Mouse (Mus musculus) forebrain, embryonic 13.5 days (tissue): ENCODE measurements around the gene Ros1. TPM values are rescaled to one million over a fixed set of nuclear protein-coding genes. Genes with fewer than 3 reads are reported as not detected.

Experiments used
- ATAC-seq: fragments of 200-750 bp; cut with Nextera tagmentation; 2 replicates; pipeline ENCODE4 v1.8.0; 2017
- H3K27ac ChIP-seq: fragments of 300-500 bp; sonication (generic); 2 replicates; pipeline ENCODE4 v1.5.1; 2015; ENCODE audit warnings: inconsistent platforms, mild to moderate bottlenecking, moderate library complexity
- H3K27me3 ChIP-seq: fragments of 300-500 bp; sonication (generic); 2 replicates; pipeline ENCODE4 v1.6.1; 2015; ENCODE audit warnings: mild to moderate bottlenecking, inconsistent platforms
- H3K36me3 ChIP-seq: fragments of 300-500 bp; sonication (generic); 2 replicates; pipeline ENCODE4 v1.6.1; 2015; ENCODE audit warnings: mild to moderate bottlenecking, inconsistent platforms; ENCODE audit not compliant: poor library complexity, severe bottlenecking
- H3K4me1 ChIP-seq: fragments of 300-500 bp; sonication (generic); 2 replicates; pipeline ENCODE4 v1.6.1; 2015; ENCODE audit warnings: inconsistent platforms
- H3K4me2 ChIP-seq: fragments of 300-500 bp; sonication (generic); 2 replicates; pipeline ENCODE4 v1.6.1; 2015; ENCODE audit warnings: inconsistent platforms, mild to moderate bottlenecking, moderate library complexity
- H3K4me3 ChIP-seq: fragments of 300-500 bp; sonication (generic); 2 replicates; pipeline ENCODE4 v1.5.1; 2015; ENCODE audit warnings: mild to moderate bottlenecking, inconsistent platforms
- H3K9ac ChIP-seq: fragments of 300-500 bp; sonication (generic); 2 replicates; pipeline ENCODE4 v1.6.1; 2015; ENCODE audit warnings: mild to moderate bottlenecking, inconsistent platforms
- H3K9me3 ChIP-seq: fragments of 300-500 bp; sonication (generic); replicated peaks from 2 replicates; pipeline ENCODE4 v1.6.1; 2016; ENCODE audit warnings: inconsistent platforms
- WGBS: fragments of 180-500 bp; shearing (Covaris S2); methylation state at CpG from one replicate; pipeline ENCODE4 v1.1.7; 2015; 5-methylcytosine and 5-hydroxymethylcytosine counted together
- polyA plus RNA-seq: library from polyadenylated mRNA; unstranded; fragments of >200 nt; fragmentation: Nextera tagmentation; extraction: Ambion mirVana; gene quantifications from 2 replicates; pipeline ENCODE4 v1.2.1, GENCODE M21; 2015

The Ros1 gene
- polyA plus RNA-seq, 1 experiment from 2014 or later, result not detected

- H3K4me3 ChIP-seq, result no peak overlapping the region
- H3K9me3 ChIP-seq, result no peaks in the 10 kb centered on the region
- H3K4me2 ChIP-seq, result no peak overlapping the region
- no peak for ATAC-seq
- H3K27me3 ChIP-seq, result peaks cover 88% of the 10 kb centered on the region
- peaks cover 18% of the 10 kb centered on the region for H3K4me1 ChIP-seq
- no peaks in the 10 kb centered on the region for H3K36me3 ChIP-seq
- H3K9ac ChIP-seq, result no peak overlapping the region
- 1% methylated on average over 11 of the region's 11 CpGs for WGBS
- no peak overlapping the region for H3K27ac ChIP-seq
Measured at GRCm38 (mm10) chr10:52028561-52029370, 166.3 kb downstream of the Ros1 start.

- H3K4me2 ChIP-seq, result peak overlapping the region; percentile 88
- no peak overlapping the region for H3K27ac ChIP-seq
- under 1% methylated on average over 63 of the region's 68 CpGs for WGBS
- peak; percentile 68 for ATAC-seq
- no peaks in the 10 kb centered on the region for H3K36me3 ChIP-seq
- H3K9ac ChIP-seq, result peak overlapping the region; percentile 53
- peaks cover 26% of the 10 kb centered on the region for H3K4me1 ChIP-seq
- H3K27me3 ChIP-seq, result peaks cover 98% of the 10 kb centered on the region
- H3K4me3 ChIP-seq, result peak overlapping the region; percentile 49
- no peaks in the 10 kb centered on the region for H3K9me3 ChIP-seq
Measured at GRCm38 (mm10) chr10:52027161-52028035, 167.6 kb downstream of the Ros1 start.

GRCm38 (mm10) chr10:52025821-52026220 is 169.2 kb downstream of the Ros1 start:
- H3K27ac ChIP-seq, result no peak overlapping the region
- WGBS, result 8% methylated on average over 7 of the region's 7 CpGs
- peaks cover 35% of the 10 kb centered on the region for H3K4me1 ChIP-seq
- no peak for ATAC-seq
- no peak overlapping the region for H3K9ac ChIP-seq
- no peaks in the 10 kb centered on the region for H3K36me3 ChIP-seq
- no peak overlapping the region for H3K4me3 ChIP-seq
- no peak overlapping the region for H3K4me2 ChIP-seq
- no peaks in the 10 kb centered on the region for H3K9me3 ChIP-seq
- H3K27me3 ChIP-seq, result peaks cover 97% of the 10 kb centered on the region

GRCm38 (mm10) chr10:52025291-52025690 is 169.8 kb downstream of the Ros1 start:
- WGBS, result 0% methylated on average over 1 of the region's 1 CpGs
- no peak for ATAC-seq

GRCm38 (mm10) chr10:52024053-52024410 is 171.0 kb downstream of the Ros1 start:
- Histone ChIP-seq H3K4me3 (no peak overlapping the region), H3K9ac (no peak overlapping the region), H3K4me1 (peaks cover 29% of the 10 kb centered on the region), H3K36me3 (no peaks in the 10 kb centered on the region), H3K27ac (no peak overlapping the region), H3K9me3 (no peaks in the 10 kb centered on the region), H3K4me2 (no peak overlapping the region), H3K27me3 (peaks cover 95% of the 10 kb centered on the region)
- ATAC-seq, result no peak
- 13% methylated on average over 2 of the region's 2 CpGs for WGBS

More at GRCm38 (mm10) chr10:52025291-52025690, 169.8 kb downstream of the Ros1 start:
- H3K27me3 ChIP-seq, result peaks cover 98% of the 10 kb centered on the region
- H3K4me2 ChIP-seq, result no peak overlapping the region
- H3K4me1 ChIP-seq, result peaks cover 35% of the 10 kb centered on the region
- H3K4me3 ChIP-seq, result no peak overlapping the region
- H3K9ac ChIP-seq, result no peak overlapping the region
- no peaks in the 10 kb centered on the region for H3K36me3 ChIP-seq
- no peak overlapping the region for H3K27ac ChIP-seq
- H3K9me3 ChIP-seq, result no peaks in the 10 kb centered on the region

- 3% methylated on average over 17 of the region's 17 CpGs for WGBS
- H3K27ac ChIP-seq, result no peak overlapping the region
- ATAC-seq, result no peak
Measured at GRCm38 (mm10) chr10:52023213-52024052, 171.6 kb downstream of the Ros1 start.

GRCm38 (mm10) chr10:52022413-52023212 is 172.4 kb downstream of the Ros1 start, which contains the start of gene Vgll2:
TSS of gene Vgll2 (plus strand) at chr10:52022502.
- WGBS, result under 1% methylated on average over 51 of the region's 60 CpGs
- no peak within 1 kb of the TSS for H3K27ac ChIP-seq
- peaks cover 89% of the 10 kb centered on the region for H3K27me3 ChIP-seq
- H3K9me3 ChIP-seq, result no peaks in the 10 kb centered on the region
- H3K9ac ChIP-seq, result peak within 1 kb of the TSS; percentile 58
- H3K36me3 ChIP-seq, result no peaks in the 10 kb centered on the region
- peak within 1 kb of the TSS; percentile 97 for H3K4me2 ChIP-seq
- peak within 1 kb of the TSS; percentile 51 for H3K4me3 ChIP-seq
- H3K4me1 ChIP-seq, result peaks cover 24% of the 10 kb centered on the region
- ATAC-seq, result peak; percentile 88

More at GRCm38 (mm10) chr10:52023213-52024052, 171.6 kb downstream of the Ros1 start:
- Histone ChIP-seq H3K9ac (no peak overlapping the region), H3K36me3 (no peaks in the 10 kb centered on the region), H3K9me3 (no peaks in the 10 kb centered on the region), H3K27me3 (peaks cover 95% of the 10 kb centered on the region), H3K4me3 (peak overlapping the region; percentile 51), H3K4me1 (peaks cover 28% of the 10 kb centered on the region), H3K4me2 (peak overlapping the region; percentile 97)

- Histone ChIP-seq H3K27ac (no peak overlapping the region), H3K4me3 (peak overlapping the region; percentile 51), H3K4me1 (peaks cover 18% of the 10 kb centered on the region), H3K36me3 (no peaks in the 10 kb centered on the region), H3K9ac (peak overlapping the region; percentile 48; the same call in 1 of the 2 replicates), H3K27me3 (peaks cover 81% of the 10 kb centered on the region), H3K9me3 (no peaks in the 10 kb centered on the region), H3K4me2 (peak overlapping the region; percentile 97)
- ATAC-seq, result peak; percentile 61
- WGBS, result under 1% methylated on average over 14 of the region's 15 CpGs
Measured at GRCm38 (mm10) chr10:52021736-52022394, 173.2 kb downstream of the Ros1 start.

- Histone ChIP-seq H3K27me3 (peaks cover 75% of the 10 kb centered on the region), H3K9ac (no peak overlapping the region), H3K9me3 (no peaks in the 10 kb centered on the region), H3K4me2 (peak overlapping the region; percentile 97), H3K36me3 (no peaks in the 10 kb centered on the region), H3K4me1 (peaks cover 18% of the 10 kb centered on the region), H3K27ac (no peak overlapping the region), H3K4me3 (no peak overlapping the region; the same call in 1 of the 2 replicates)
- no peak for ATAC-seq
- WGBS, result 2% methylated on average over 9 of the region's 9 CpGs
Measured at GRCm38 (mm10) chr10:52021231-52021630, 173.8 kb downstream of the Ros1 start.

- Histone ChIP-seq H3K27me3 (peaks cover 47% of the 10 kb centered on the region), H3K36me3 (no peaks in the 10 kb centered on the region)
- no peak for ATAC-seq
Measured at GRCm38 (mm10) chr10:52018471-52018870, 176.6 kb downstream of the Ros1 start.

More at GRCm38 (mm10) chr10:52018471-52018870, 176.6 kb downstream of the Ros1 start:
- H3K9me3 ChIP-seq, result no peaks in the 10 kb centered on the region
- H3K4me2 ChIP-seq, result no peak overlapping the region
- H3K4me1 ChIP-seq, result peaks cover 18% of the 10 kb centered on the region
- 55% methylated on average over 1 of the region's 1 CpGs for WGBS
- no peak overlapping the region for H3K27ac ChIP-seq
- H3K4me3 ChIP-seq, result no peak overlapping the region
- H3K9ac ChIP-seq, result no peak overlapping the region
